Mouse (Mus musculus): ENCODE measurements around the gene Mybpc2. TPM values are rescaled to one million over a fixed set of nuclear protein-coding genes. Genes with fewer than 3 reads are reported as not detected.

Gene Mybpc2
- polyA plus RNA-seq, 1 experiment from 2014 or later, result 0.43 TPM

GRCm38 (mm10) chr7:44560435-44561400, 36.3 kb upstream of the Mybpc2 start:
- 52% methylated on average over 18 of the region's 18 CpGs for WGBS
- Histone ChIP-seq H3K27ac (ENCODE audit: low read length) (no peak overlapping the region), H3K36me3 (ENCODE audit: control insufficient read depth, insufficient read depth, low read length) (no peaks in the 10 kb centered on the region), H3K4me2 (replicated peaks; ENCODE audit: low read depth, low read length) (no peak overlapping the region), H3K27me3 (ENCODE audit: control insufficient read depth, insufficient read depth, low read length) (no peaks in the 10 kb centered on the region), H3K4me3 (ENCODE audit: low read depth, low read length) (no peak overlapping the region), H3K4me1 (ENCODE audit: control insufficient read depth, insufficient read depth, low read length) (no peaks in the 10 kb centered on the region), H3K9ac (replicated peaks; ENCODE audit: low read depth, low read length) (no peak overlapping the region), H3K9me3 (ENCODE audit: control insufficient read depth, low read depth, low read length) (no peaks in the 10 kb centered on the region)
- no peak for ATAC-seq (ENCODE audit: insufficient number of reproducible peaks, insufficient read depth, low FRiP score, low read depth)

- Histone ChIP-seq H3K36me3 (ENCODE audit: control insufficient read depth, insufficient read depth, low read length) (no peaks in the 10 kb centered on the region), H3K4me2 (replicated peaks; ENCODE audit: low read depth, low read length) (no peak overlapping the region), H3K9ac (replicated peaks; ENCODE audit: low read depth, low read length) (no peak overlapping the region), H3K4me1 (ENCODE audit: control insufficient read depth, insufficient read depth, low read length) (peaks cover 5% of the 10 kb centered on the region; the same call in 1 of the 2 replicates), H3K4me3 (ENCODE audit: low read depth, low read length) (no peak overlapping the region), H3K27me3 (ENCODE audit: control insufficient read depth, insufficient read depth, low read length) (no peaks in the 10 kb centered on the region), H3K27ac (ENCODE audit: low read length) (no peak overlapping the region), H3K9me3 (ENCODE audit: control insufficient read depth, low read depth, low read length) (no peaks in the 10 kb centered on the region)
- ATAC-seq (ENCODE audit: insufficient number of reproducible peaks, insufficient read depth, low FRiP score, low read depth), result no peak
- 60% methylated on average over 2 of the region's 2 CpGs for WGBS
Observed at GRCm38 (mm10) chr7:44557629-44558028, 33.2 kb upstream of the Mybpc2 start.

GRCm38 (mm10) chr7:44553826-44554225, 29.4 kb upstream of the Mybpc2 start, which contains the start of gene Nr1h2:
Gene Nr1h2 (minus strand): TSS chr7:44553951.
- Histone ChIP-seq H3K27ac (ENCODE audit: low read length) (peak within 1 kb of the TSS; percentile 98), H3K4me3 (ENCODE audit: low read depth, low read length) (peak within 1 kb of the TSS; percentile 85), H3K4me2 (replicated peaks; ENCODE audit: low read depth, low read length) (peak within 1 kb of the TSS; percentile 73), H3K4me1 (ENCODE audit: control insufficient read depth, insufficient read depth, low read length) (peaks cover 5% of the 10 kb centered on the region; the same call in 1 of the 2 replicates), H3K9me3 (ENCODE audit: control insufficient read depth, low read depth, low read length) (no peaks in the 10 kb centered on the region), H3K36me3 (ENCODE audit: control insufficient read depth, insufficient read depth, low read length) (peaks cover 27% of the 10 kb centered on the region), H3K9ac (replicated peaks; ENCODE audit: low read depth, low read length) (peak within 1 kb of the TSS; percentile 52), H3K27me3 (ENCODE audit: control insufficient read depth, insufficient read depth, low read length) (no peaks in the 10 kb centered on the region)
- peak; percentile 78 for ATAC-seq (ENCODE audit: insufficient number of reproducible peaks, insufficient read depth, low FRiP score, low read depth)
- WGBS, result under 1% methylated on average over 22 of the region's 22 CpGs

- ATAC-seq (ENCODE audit: insufficient number of reproducible peaks, insufficient read depth, low FRiP score, low read depth), result peak; percentile 70
- Histone ChIP-seq H3K9me3 (ENCODE audit: control insufficient read depth, low read depth, low read length) (no peaks in the 10 kb centered on the region), H3K27me3 (ENCODE audit: control insufficient read depth, insufficient read depth, low read length) (no peaks in the 10 kb centered on the region), H3K4me1 (ENCODE audit: control insufficient read depth, insufficient read depth, low read length) (peaks cover 5% of the 10 kb centered on the region; the same call in 1 of the 2 replicates), H3K36me3 (ENCODE audit: control insufficient read depth, insufficient read depth, low read length) (peaks cover 27% of the 10 kb centered on the region), H3K27ac (ENCODE audit: low read length) (peak overlapping the region; percentile 98), H3K9ac (replicated peaks; ENCODE audit: low read depth, low read length) (peak overlapping the region; percentile 52), H3K4me2 (replicated peaks; ENCODE audit: low read depth, low read length) (peak overlapping the region; percentile 73), H3K4me3 (ENCODE audit: low read depth, low read length) (peak overlapping the region; percentile 85)
- WGBS, result 1% methylated on average over 32 of the region's 32 CpGs
Observed at GRCm38 (mm10) chr7:44553196-44553764, 28.8 kb upstream of the Mybpc2 start.

- Histone ChIP-seq H3K4me1 (ENCODE audit: control insufficient read depth, insufficient read depth, low read length) (peaks cover 12% of the 10 kb centered on the region), H3K4me3 (ENCODE audit: low read depth, low read length) (peak overlapping the region; percentile 85; the same call in 1 of the 2 replicates), H3K36me3 (ENCODE audit: control insufficient read depth, insufficient read depth, low read length) (peaks cover 27% of the 10 kb centered on the region), H3K27ac (ENCODE audit: low read length) (no peak overlapping the region), H3K9ac (replicated peaks; ENCODE audit: low read depth, low read length) (no peak overlapping the region), H3K9me3 (ENCODE audit: control insufficient read depth, low read depth, low read length) (no peaks in the 10 kb centered on the region), H3K27me3 (ENCODE audit: control insufficient read depth, insufficient read depth, low read length) (no peaks in the 10 kb centered on the region), H3K4me2 (replicated peaks; ENCODE audit: low read depth, low read length) (peak overlapping the region; percentile 73)
- ATAC-seq (ENCODE audit: insufficient number of reproducible peaks, insufficient read depth, low FRiP score, low read depth), result no peak
- 84% methylated on average over 31 of the region's 31 CpGs for WGBS
Observed at GRCm38 (mm10) chr7:44552141-44552908, 27.9 kb upstream of the Mybpc2 start.

GRCm38 (mm10) chr7:44551731-44552130, 27.3 kb upstream of the Mybpc2 start:
- no peak overlapping the region for H3K4me3 ChIP-seq (ENCODE audit: low read depth, low read length)
- H3K9ac ChIP-seq (replicated peaks; ENCODE audit: low read depth, low read length), result no peak overlapping the region
- H3K9me3 ChIP-seq (ENCODE audit: control insufficient read depth, low read depth, low read length), result no peaks in the 10 kb centered on the region
- no peak for ATAC-seq (ENCODE audit: insufficient number of reproducible peaks, insufficient read depth, low FRiP score, low read depth)
- peaks cover 27% of the 10 kb centered on the region for H3K36me3 ChIP-seq (ENCODE audit: control insufficient read depth, insufficient read depth, low read length)
- no peak overlapping the region for H3K4me2 ChIP-seq (replicated peaks; ENCODE audit: low read depth, low read length)
- H3K27me3 ChIP-seq (ENCODE audit: control insufficient read depth, insufficient read depth, low read length), result no peaks in the 10 kb centered on the region
- H3K27ac ChIP-seq (ENCODE audit: low read length), result no peak overlapping the region
- H3K4me1 ChIP-seq (ENCODE audit: control insufficient read depth, insufficient read depth, low read length), result peaks cover 16% of the 10 kb centered on the region
- 79% methylated on average over 21 of the region's 22 CpGs for WGBS

- H3K4me1 ChIP-seq (ENCODE audit: control insufficient read depth, insufficient read depth, low read length), result peaks cover 16% of the 10 kb centered on the region
- H3K4me3 ChIP-seq (ENCODE audit: low read depth, low read length), result no peak overlapping the region
- no peak overlapping the region for H3K27ac ChIP-seq (ENCODE audit: low read length)
- H3K4me2 ChIP-seq (replicated peaks; ENCODE audit: low read depth, low read length), result no peak overlapping the region
- WGBS, result 91% methylated on average over 21 of the region's 21 CpGs
- ATAC-seq (ENCODE audit: insufficient number of reproducible peaks, insufficient read depth, low FRiP score, low read depth), result no peak
- no peak overlapping the region for H3K9ac ChIP-seq (replicated peaks; ENCODE audit: low read depth, low read length)
- no peaks in the 10 kb centered on the region for H3K27me3 ChIP-seq (ENCODE audit: control insufficient read depth, insufficient read depth, low read length)
- H3K9me3 ChIP-seq (ENCODE audit: control insufficient read depth, low read depth, low read length), result peaks cover 2% of the 10 kb centered on the region; the same call in 1 of the 2 replicates
- H3K36me3 ChIP-seq (ENCODE audit: control insufficient read depth, insufficient read depth, low read length), result peaks cover 27% of the 10 kb centered on the region
Observed at GRCm38 (mm10) chr7:44551301-44551700, 26.8 kb upstream of the Mybpc2 start.

- WGBS, result 94% methylated on average over 12 of the region's 12 CpGs
- no peak for ATAC-seq (ENCODE audit: insufficient number of reproducible peaks, insufficient read depth, low FRiP score, low read depth)
Observed at GRCm38 (mm10) chr7:44550409-44550678, 25.9 kb upstream of the Mybpc2 start.

More at GRCm38 (mm10) chr7:44550409-44550678, 25.9 kb upstream of the Mybpc2 start:
- Histone ChIP-seq H3K27me3 (ENCODE audit: control insufficient read depth, insufficient read depth, low read length) (no peaks in the 10 kb centered on the region), H3K36me3 (ENCODE audit: control insufficient read depth, insufficient read depth, low read length) (peaks cover 27% of the 10 kb centered on the region), H3K4me1 (ENCODE audit: control insufficient read depth, insufficient read depth, low read length) (peaks cover 16% of the 10 kb centered on the region), H3K4me3 (ENCODE audit: low read depth, low read length) (no peak overlapping the region), H3K9me3 (ENCODE audit: control insufficient read depth, low read depth, low read length) (peaks cover 3% of the 10 kb centered on the region; the same call in 1 of the 2 replicates), H3K4me2 (replicated peaks; ENCODE audit: low read depth, low read length) (no peak overlapping the region), H3K9ac (replicated peaks; ENCODE audit: low read depth, low read length) (no peak overlapping the region), H3K27ac (ENCODE audit: low read length) (no peak overlapping the region)
